10 mouse cellular contexts compared by ENCODE assay signal in the genomic region with DNA sequence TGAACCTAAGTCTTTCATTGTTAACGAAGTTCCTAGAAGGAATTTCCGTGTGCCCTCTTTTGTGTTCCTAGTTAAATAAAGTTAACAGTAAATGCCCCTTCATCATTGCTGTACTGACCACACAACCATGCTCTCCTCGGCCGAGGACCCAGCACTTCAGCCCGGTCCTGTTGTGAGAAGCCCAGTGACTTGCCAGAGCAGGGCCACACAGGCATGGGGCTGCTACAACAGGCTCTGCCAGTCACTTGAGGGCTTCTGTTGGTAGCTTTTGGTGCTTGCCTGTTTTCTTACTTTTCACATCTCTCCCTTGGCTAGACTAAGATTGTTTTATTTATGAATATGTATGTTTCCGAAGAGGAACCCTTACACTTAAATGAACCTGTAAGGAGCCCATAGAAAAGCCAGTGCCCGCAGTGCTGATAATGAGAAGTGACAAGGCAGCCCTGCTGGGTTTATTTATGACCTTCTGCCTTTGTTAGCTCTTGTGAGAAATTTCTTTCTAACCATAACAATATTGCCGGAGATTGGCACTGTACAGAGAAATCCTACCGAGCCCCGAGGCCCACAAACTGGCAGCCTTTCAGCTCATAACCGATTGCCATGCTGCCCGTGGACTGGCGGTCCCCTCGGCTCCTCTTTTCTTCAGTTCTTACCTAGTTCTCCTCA.
DNase-seq lines count a peak whose midpoint lies in the region; ATAC-seq lines count a peak whose summit lies in the region.
"Had no signal": no experiment of that assay in that cellular context is flagged by ENCODE, and none has a peak within 500 bp of the region (broad histone marks: within the 10 kb centered on the region; RNA-seq: fewer than 3 reads in every experiment).

No protein-coding gene starts in this region.

- ATAC-seq in hindbrain, embryonic 12.5 days (ENCODE audit: low FRiP score), result no peak
- peak; percentile 65 for ATAC-seq in forebrain, embryonic 16.5 days
- ATAC-seq in midbrain, embryonic 15.5 days (replicated peaks), result no peak; the same call in 1 of the 2 replicates

- H3K27me3 ChIP-seq in hindbrain, embryonic 12.5 days, result no peaks in the 10 kb centered on the region
- H3K27me3 ChIP-seq in hindbrain, embryonic 10.5 days (ENCODE audit: insufficient read depth, poor library complexity, severe bottlenecking), result no peaks in the 10 kb centered on the region
- no peaks in the 10 kb centered on the region for H3K27me3 ChIP-seq in forebrain, embryonic 16.5 days (replicated peaks; ENCODE audit: control insufficient read depth, insufficient read depth, low read length)
- no peaks in the 10 kb centered on the region for H3K27me3 ChIP-seq in midbrain, embryonic 15.5 days (replicated peaks)
- H3K27me3 ChIP-seq: limb, embryonic 15.5 days had no signal

- no peak overlapping the region for H3K4me2 ChIP-seq in hindbrain, embryonic 12.5 days (replicated peaks)
- H3K4me2 ChIP-seq in forebrain, embryonic 16.5 days (ENCODE audit: low read length), result no peak overlapping the region
- no peak overlapping the region for H3K4me2 ChIP-seq in midbrain, embryonic 15.5 days
- H3K4me2 ChIP-seq: limb, embryonic 15.5 days had no signal

- intact Hi-C loops in gastrocnemius, postnatal 14 days (cut with DNase I; ENCODE audit: low total_unique reads), result no loop called here

- H3K27ac ChIP-seq in hindbrain, embryonic 12.5 days, result peak overlapping the region; percentile 60
- no peak overlapping the region for H3K27ac ChIP-seq in hindbrain, embryonic 10.5 days
- peak overlapping the region; percentile 26; the same call in 1 of the 2 replicates for H3K27ac ChIP-seq in forebrain, embryonic 16.5 days (ENCODE audit: low read length)
- H3K27ac ChIP-seq in midbrain, embryonic 15.5 days, result peak overlapping the region; percentile 60
- H3K27ac ChIP-seq: limb, embryonic 15.5 days had no signal

- WGBS in hindbrain, embryonic 12.5 days, result 62% methylated on average over 14 of the region's 14 CpGs
- WGBS in hindbrain, embryonic 10.5 days, result 82% methylated on average over 14 of the region's 14 CpGs
- 19% methylated on average over 14 of the region's 14 CpGs for WGBS in forebrain, embryonic 16.5 days
- 40% methylated on average over 14 of the region's 14 CpGs for WGBS in midbrain, embryonic 15.5 days

- no peak overlapping the region for H3K4me3 ChIP-seq in hindbrain, embryonic 12.5 days
- H3K4me3 ChIP-seq in hindbrain, embryonic 10.5 days, result no peak overlapping the region
- no peak overlapping the region for H3K4me3 ChIP-seq in forebrain, embryonic 16.5 days (replicated peaks; ENCODE audit: low read length)
- no peak overlapping the region for H3K4me3 ChIP-seq in midbrain, embryonic 15.5 days
- H3K4me3 ChIP-seq: limb, embryonic 15.5 days had no signal

- H3K36me3 ChIP-seq in hindbrain, embryonic 12.5 days, result no peaks in the 10 kb centered on the region
- no peaks in the 10 kb centered on the region for H3K36me3 ChIP-seq in hindbrain, embryonic 10.5 days
- no peaks in the 10 kb centered on the region for H3K36me3 ChIP-seq in forebrain, embryonic 16.5 days (ENCODE audit: control insufficient read depth, insufficient read depth)
- no peaks in the 10 kb centered on the region for H3K36me3 ChIP-seq in midbrain, embryonic 15.5 days (replicated peaks)
- H3K36me3 ChIP-seq: limb, embryonic 15.5 days had no signal

- no peak overlapping the region for H3K9ac ChIP-seq in hindbrain, embryonic 12.5 days
- no peak overlapping the region for H3K9ac ChIP-seq in forebrain, embryonic 16.5 days (replicated peaks; ENCODE audit: low read depth, low read length)
- H3K9ac ChIP-seq in midbrain, embryonic 15.5 days, result no peak overlapping the region
- H3K9ac ChIP-seq: limb, embryonic 15.5 days had no signal

- H3K4me1 ChIP-seq in hindbrain, embryonic 12.5 days, result peaks cover 40% of the 10 kb centered on the region
- peaks cover 28% of the 10 kb centered on the region for H3K4me1 ChIP-seq in hindbrain, embryonic 10.5 days (replicated peaks)
- peaks cover 13% of the 10 kb centered on the region for H3K4me1 ChIP-seq in forebrain, embryonic 16.5 days (replicated peaks; ENCODE audit: control insufficient read depth, insufficient read depth, low read length)
- peaks cover 29% of the 10 kb centered on the region for H3K4me1 ChIP-seq in midbrain, embryonic 15.5 days

- DNase-seq in hindbrain, embryonic 10.5 days (ENCODE audit: low spot score), result no peak
- DNase-seq in cerebellum, adult 11-12 months, result peak; percentile 87
- no peak for DNase-seq in lung, postnatal 14 days
- no peak for DNase-seq in gastrocnemius, postnatal 14 days
- no peak for DNase-seq in urinary bladder, postnatal 25 days (ENCODE audit: low spot score)
- DNase-seq: kidney, postnatal 36 days had no signal

- no peaks in the 10 kb centered on the region for H3K9me3 ChIP-seq in hindbrain, embryonic 12.5 days (replicated peaks)
- no peaks in the 10 kb centered on the region for H3K9me3 ChIP-seq in hindbrain, embryonic 10.5 days
- no peaks in the 10 kb centered on the region for H3K9me3 ChIP-seq in forebrain, embryonic 16.5 days (ENCODE audit: control insufficient read depth, low read length)
- H3K9me3 ChIP-seq in midbrain, embryonic 15.5 days, result no peaks in the 10 kb centered on the region
- H3K9me3 ChIP-seq: limb, embryonic 15.5 days had no signal
